Mouse (Mus musculus) liver, embryonic 14.5 days (tissue): ENCODE measurements at regions not wholly inside any gene's neighbourhood (a gene's known extent, or its start where the extent isn't known, plus 50 kb on each side); places are given as distances from the start of the nearest gene placed in this dataset.

Experiments
- CTCF ChIP-seq: IDR thresholded peaks from 2 replicates; pipeline ENCODE4 v1.5.1; 2016; ENCODE audit warnings: antibody characterized with exemption, low read depth, control low read depth
- EP300 ChIP-seq: IDR thresholded peaks from 2 replicates; pipeline ENCODE4 v1.6.1; 2016; ENCODE audit warnings: antibody characterized with exemption, low read depth

- no peak for TF ChIP-seq CTCF
- no peak for TF ChIP-seq EP300
Measured at GRCm38 (mm10) chr1:183868965-183869364, 144.1 kb upstream of the Dusp10 start.
